In the genomic region with DNA sequence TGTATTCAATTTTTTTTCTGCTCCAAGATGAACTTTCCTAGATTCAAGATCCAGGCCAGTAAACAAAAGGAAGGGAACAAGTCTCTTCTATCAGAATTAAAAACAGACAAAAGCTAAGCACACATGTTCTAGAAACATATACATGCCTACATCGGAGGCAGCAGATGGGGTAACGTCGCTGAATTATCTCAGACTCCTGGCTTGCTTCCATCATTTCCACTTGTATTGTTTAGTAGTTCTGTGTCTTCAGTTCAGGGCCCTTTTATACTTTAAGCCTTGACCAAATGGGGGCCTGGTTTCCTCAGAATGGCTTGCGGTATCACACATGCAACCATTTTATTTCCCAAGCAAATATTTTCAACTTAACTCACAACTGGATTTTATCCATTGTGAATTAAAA, we compare ENCODE assay signal across 24 mouse cellular contexts.
DNase-seq lines count a peak whose midpoint lies in the region; ATAC-seq and TF ChIP-seq lines count a peak whose summit lies in the region.
"Had no signal": no experiment of that assay in that cellular context is flagged by ENCODE, and none has a peak within 500 bp of the region (broad histone marks: within the 10 kb centered on the region; RNA-seq: fewer than 3 reads in every experiment).

No protein-coding gene starts in this region.

- TF ChIP-seq EP300 in lung, postnatal 0 days (IDR thresholded peaks at IDR 0.05), result no peak

- no peak for TF ChIP-seq CTCF in lung, embryonic 14.5 days (IDR thresholded peaks at IDR 0.05; ENCODE audit: low read depth)
- no peak for TF ChIP-seq CTCF in lung, postnatal 0 days (IDR thresholded peaks at IDR 0.05)

- no peaks in the 10 kb centered on the region for H3K36me3 ChIP-seq in embryonic facial prominence, embryonic 14.5 days (ENCODE audit: control insufficient read depth, insufficient read depth, low read length)
- no peaks in the 10 kb centered on the region for H3K36me3 ChIP-seq in embryonic facial prominence, embryonic 10.5 days (replicated peaks)
- no peaks in the 10 kb centered on the region for H3K36me3 ChIP-seq in lung, embryonic 14.5 days (ENCODE audit: insufficient read depth)
- no peaks in the 10 kb centered on the region for H3K36me3 ChIP-seq in lung, postnatal 0 days (ENCODE audit: insufficient read depth, low read length)
- H3K36me3 ChIP-seq: embryonic facial prominence, embryonic 13.5 days; forebrain, embryonic 12.5 days; forebrain, embryonic 15.5 days; G1E had no signal

- no peak overlapping the region for H3K4me3 ChIP-seq in embryonic facial prominence, embryonic 14.5 days (ENCODE audit: low read depth, low read length)
- no peak overlapping the region for H3K4me3 ChIP-seq in embryonic facial prominence, embryonic 10.5 days
- no peak overlapping the region for H3K4me3 ChIP-seq in lung, embryonic 14.5 days (ENCODE audit: low read depth, low read length)
- no peak overlapping the region for H3K4me3 ChIP-seq in lung, postnatal 0 days (ENCODE audit: low read depth, low read length)
- H3K4me3 ChIP-seq: embryonic facial prominence, embryonic 13.5 days; forebrain, embryonic 12.5 days; forebrain, embryonic 15.5 days had no signal

- H3K4me2 ChIP-seq in embryonic facial prominence, embryonic 14.5 days (ENCODE audit: low read depth, low read length), result no peak overlapping the region
- H3K4me2 ChIP-seq in lung, embryonic 14.5 days, result no peak overlapping the region
- no peak overlapping the region for H3K4me2 ChIP-seq in lung, postnatal 0 days (replicated peaks; ENCODE audit: low read depth, low read length)
- H3K4me2 ChIP-seq: embryonic facial prominence, embryonic 13.5 days; forebrain, embryonic 12.5 days; forebrain, embryonic 15.5 days had no signal

- intact Hi-C loops in heart, postnatal 36 days (cut with DNase I), result no loop called here

- H3K9me3 ChIP-seq in embryonic facial prominence, embryonic 14.5 days (ENCODE audit: control insufficient read depth, low read length), result no peaks in the 10 kb centered on the region
- H3K9me3 ChIP-seq in embryonic facial prominence, embryonic 10.5 days, result no peaks in the 10 kb centered on the region
- H3K9me3 ChIP-seq in lung, embryonic 14.5 days (ENCODE audit: low read depth, low read length), result no peaks in the 10 kb centered on the region
- H3K9me3 ChIP-seq in lung, postnatal 0 days (ENCODE audit: low read length), result no peaks in the 10 kb centered on the region
- H3K9me3 ChIP-seq: embryonic facial prominence, embryonic 13.5 days; forebrain, embryonic 12.5 days; forebrain, embryonic 15.5 days had no signal

- H3K9ac ChIP-seq in embryonic facial prominence, embryonic 14.5 days (ENCODE audit: low read depth, low read length), result no peak overlapping the region
- no peak overlapping the region for H3K9ac ChIP-seq in lung, embryonic 14.5 days
- no peak overlapping the region for H3K9ac ChIP-seq in lung, postnatal 0 days (replicated peaks; ENCODE audit: low read depth)
- H3K9ac ChIP-seq: embryonic facial prominence, embryonic 13.5 days; forebrain, embryonic 12.5 days; forebrain, embryonic 15.5 days; forebrain, postnatal 0 days had no signal

- no peaks in the 10 kb centered on the region; the same call in 1 of the 2 replicates for H3K4me1 ChIP-seq in embryonic facial prominence, embryonic 14.5 days (ENCODE audit: control insufficient read depth, insufficient read depth, low read length)
- H3K4me1 ChIP-seq in embryonic facial prominence, embryonic 10.5 days, result peaks cover 8% of the 10 kb centered on the region
- no peaks in the 10 kb centered on the region for H3K4me1 ChIP-seq in lung, embryonic 14.5 days (ENCODE audit: insufficient read depth)
- H3K4me1 ChIP-seq in lung, postnatal 0 days (ENCODE audit: insufficient read depth, low read depth, low read length), result no peaks in the 10 kb centered on the region
- H3K4me1 ChIP-seq: forebrain, embryonic 12.5 days; forebrain, embryonic 15.5 days had no signal

- H3K27me3 ChIP-seq in embryonic facial prominence, embryonic 14.5 days (replicated peaks; ENCODE audit: control insufficient read depth, insufficient read depth, low read length), result no peaks in the 10 kb centered on the region
- no peaks in the 10 kb centered on the region for H3K27me3 ChIP-seq in embryonic facial prominence, embryonic 10.5 days (replicated peaks; ENCODE audit: low read depth, poor library complexity, severe bottlenecking)
- no peaks in the 10 kb centered on the region for H3K27me3 ChIP-seq in lung, embryonic 14.5 days (ENCODE audit: insufficient read depth, low read length)
- no peaks in the 10 kb centered on the region for H3K27me3 ChIP-seq in lung, postnatal 0 days (replicated peaks; ENCODE audit: insufficient read depth, low read length)
- H3K27me3 ChIP-seq: CH12.LX; embryonic facial prominence, embryonic 13.5 days; forebrain, embryonic 12.5 days; forebrain, embryonic 15.5 days had no signal

- H3K27ac ChIP-seq in embryonic facial prominence, embryonic 14.5 days (replicated peaks; ENCODE audit: low read depth, low read length), result no peak overlapping the region
- no peak overlapping the region for H3K27ac ChIP-seq in embryonic facial prominence, embryonic 10.5 days (replicated peaks)
- H3K27ac ChIP-seq in lung, embryonic 14.5 days (ENCODE audit: low read depth), result no peak overlapping the region
- H3K27ac ChIP-seq in lung, postnatal 0 days (ENCODE audit: low read length), result no peak overlapping the region
- H3K27ac ChIP-seq: embryonic facial prominence, embryonic 13.5 days; forebrain, embryonic 12.5 days; forebrain, embryonic 15.5 days had no signal

- WGBS in embryonic facial prominence, embryonic 14.5 days, result 51% methylated on average over 4 of the region's 4 CpGs
- WGBS in embryonic facial prominence, embryonic 10.5 days, result 88% methylated on average over 4 of the region's 4 CpGs
- 46% methylated on average over 4 of the region's 4 CpGs for WGBS in lung, embryonic 14.5 days
- WGBS in lung, postnatal 0 days, result 60% methylated on average over 4 of the region's 4 CpGs

- no peak for ATAC-seq in embryonic facial prominence, embryonic 14.5 days (ENCODE audit: low read depth)
- no peak for ATAC-seq in lung, embryonic 14.5 days (ENCODE audit: insufficient read depth)
- no peak for ATAC-seq in lung, postnatal 0 days
- ATAC-seq: activated CD4-positive, CD25-positive, alpha-beta regulatory T cell, adult 4 months; CD4-positive, CD25-positive, alpha-beta regulatory T cell, adult 4 months; forebrain, embryonic 15.5 days; forebrain, postnatal 0 days; Patski had no signal

- peak; percentile 80 for DNase-seq in embryonic facial prominence, embryonic 14.5 days (ENCODE audit: low spot score)
- no peak for DNase-seq in embryonic facial prominence, embryonic 10.5 days (ENCODE audit: low spot score)
- peak; percentile 46 for DNase-seq in heart, adult 11 months
- no peak for DNase-seq in heart, postnatal 36 days
- peak; percentile 54 for DNase-seq in lung, embryonic 14.5 days
- no peak for DNase-seq in lung, postnatal 0 days (ENCODE audit: low spot score)
- DNase-seq: adrenal gland, adult 8-10 months; adrenal gland, postnatal 14 days; adrenal gland, postnatal 36 days; B cell, adult 2 months; cerebellum, adult 11 months; cerebellum, adult 18-20 months; cerebellum, adult 8-10 months; cerebellum, adult 9-11 months; cerebellum, postnatal 14 days; forebrain, postnatal 0 days had no signal

Comparison
In these comparisons a context has a peak if more than half of its experiments do, and no peak if none do; other contexts are left out.
1. DNase-seq: peak in embryonic facial prominence, embryonic 14.5 days (single experiment), heart, adult 11 months (single experiment) and lung, embryonic 14.5 days (single experiment); none in embryonic facial prominence, embryonic 10.5 days (single experiment), heart, postnatal 36 days (0 of 2) and lung, postnatal 0 days (single experiment).